Mouse (Mus musculus) brain, embryonic 14.5 days (tissue): ENCODE data around the gene Tspan4.

Experiments used
- CTCF ChIP-seq: fragments of 200-500 bp; IDR thresholded peaks from 2 replicates; pipeline ENCODE4 v1.5.1; 2012; ENCODE audit warnings: inconsistent platforms, mild to moderate bottlenecking, moderate library complexity, borderline replicate concordance; ENCODE audit not compliant: insufficient read depth, insufficient read length; ENCODE audit errors: extremely low read depth
- POLR2A ChIP-seq: fragments of 200-500 bp; IDR thresholded peaks from 2 replicates; pipeline ENCODE4 v1.6.1; 2012; ENCODE audit warnings: mild to moderate bottlenecking, inconsistent platforms, borderline replicate concordance; ENCODE audit not compliant: poor library complexity, insufficient read depth, insufficient read length, severe bottlenecking; ENCODE audit errors: extremely low read depth

DNA sequence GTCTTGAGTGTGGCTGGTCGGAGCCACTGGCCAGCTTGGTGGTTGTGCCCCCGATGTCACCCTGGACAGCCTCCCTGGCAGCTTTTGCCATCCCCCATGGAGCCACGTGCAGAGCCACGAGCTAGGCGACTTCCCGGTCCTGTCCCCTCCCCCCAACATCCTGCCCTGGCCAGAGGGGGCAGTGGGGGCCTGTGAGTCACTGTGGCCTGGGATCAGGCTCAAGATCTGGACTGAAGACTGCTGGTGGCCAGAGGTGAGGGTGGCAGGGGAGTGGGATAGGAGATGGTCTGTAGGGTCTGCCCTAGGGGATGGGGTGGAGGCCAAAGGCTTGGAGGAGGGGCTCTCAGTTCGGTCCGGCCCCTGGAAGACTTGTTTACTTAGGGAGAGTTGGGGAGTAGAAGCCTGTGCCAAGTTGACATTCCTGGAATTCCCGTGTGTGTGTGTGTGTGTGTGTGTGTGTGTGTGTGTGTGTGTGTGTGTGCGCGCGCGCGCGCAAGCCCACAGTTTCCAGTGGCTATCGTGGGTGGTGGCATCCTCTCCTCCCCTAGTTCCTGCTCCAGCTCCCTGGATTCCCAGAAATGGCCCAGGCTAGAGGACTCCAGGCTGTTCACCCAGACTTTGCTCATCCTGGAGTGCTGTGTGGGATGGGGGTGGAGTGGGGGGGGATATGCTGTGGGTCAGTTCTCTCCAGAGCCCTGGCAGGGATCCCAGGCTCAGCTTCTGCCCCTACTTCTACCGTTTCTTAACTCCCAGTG, 1.4 kb downstream of the Tspan4 start:
- TF ChIP-seq CTCF (no peak), POLR2A (no peak)
